Mouse (Mus musculus) bone marrow macrophage, adult 2 months (primary cell): ENCODE data around the gene Gata5.

Experiments
- CTCF ChIP-seq: IDR thresholded peaks from 2 replicates; pipeline ENCODE4 v1.5.1; 2012; ENCODE audit warnings: low read depth, mild to moderate bottlenecking, low read length, moderate library complexity
- POLR2A ChIP-seq: IDR thresholded peaks from 2 replicates; pipeline ENCODE4 v1.6.1; 2012; ENCODE audit warnings: mild to moderate bottlenecking, low read depth, low read length, borderline replicate concordance

DNA sequence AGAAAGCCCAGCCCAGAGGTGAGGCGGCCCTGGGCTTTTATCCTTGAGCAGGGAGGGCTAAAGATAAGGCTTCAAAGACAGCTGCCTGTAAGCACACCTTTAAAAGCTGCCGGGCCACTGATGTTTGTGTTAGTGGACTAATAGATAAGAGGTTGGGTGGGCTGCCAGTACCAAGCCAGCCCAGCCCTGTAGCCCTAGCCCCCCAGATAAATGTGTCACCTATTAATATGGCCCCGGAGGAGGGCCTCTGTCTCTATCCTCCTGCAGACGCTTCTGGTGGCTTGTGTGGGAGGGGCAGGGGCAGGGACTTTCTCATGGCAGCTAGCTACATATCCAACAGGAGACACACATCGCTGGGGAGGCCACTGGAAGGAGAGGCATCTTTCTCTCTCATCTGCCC is 33.7 kb downstream of the Gata5 start:
- TF ChIP-seq CTCF (no peak), POLR2A (no peak)
